Mouse (Mus musculus): ENCODE measurements around the gene Spi1. TPM values are rescaled to one million over a fixed set of nuclear protein-coding genes. Genes with fewer than 3 reads are reported as not detected.

The Spi1 gene
- total RNA-seq, 1 experiment, result 0.31 TPM

DNA sequence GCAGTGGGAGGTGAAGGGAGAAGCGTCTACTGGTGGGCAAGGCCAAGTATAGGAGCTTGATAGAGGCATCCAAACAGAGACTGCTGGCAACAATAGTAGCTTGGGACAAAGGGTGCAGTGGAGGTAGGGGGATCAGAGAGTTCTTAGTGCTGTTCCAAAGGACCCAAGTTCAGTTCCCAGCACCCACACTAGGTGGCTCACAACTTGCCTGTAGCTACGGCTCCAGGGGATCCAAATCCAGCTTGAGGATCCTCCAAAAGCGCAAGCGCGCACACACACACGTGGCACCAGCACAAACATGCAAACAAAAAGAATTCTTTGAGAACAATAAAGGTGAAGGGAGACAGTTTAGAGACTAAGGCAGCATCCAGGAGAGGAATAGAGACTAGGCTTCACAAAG lies 18.0 kb upstream of the Spi1 start:
- H3K4me3 ChIP-seq (ENCODE audit: insufficient read depth in 1 of 2, low read depth in 1 of 2, low read length in 2 of 2, poor library complexity in 1 of 2, severe bottlenecking in 1 of 2), result no peak overlapping the region
- DNase-seq (ENCODE audit: low read depth, low spot score), result no peak
- peaks cover 0 to 12% of the 10 kb centered on the region in 2 experiments; a peak in 3 of 4 replicates for H3K4me1 ChIP-seq (ENCODE audit: control insufficient read depth in 2 of 2, insufficient read depth in 2 of 2, low read length in 2 of 2, poor library complexity in 1 of 2)
- in situ Hi-C loops (cut with MboI; ENCODE audit: low sequenced_read_pairs in 2 of 2, unreplicated experiment in 2 of 2), result no loop called here
- peaks cover 21% of the 10 kb centered on the region for H3K36me3 ChIP-seq (ENCODE audit: control insufficient read depth, insufficient read depth, low read length, poor library complexity, severe bottlenecking)
- TF ChIP-seq ZC3H11A (IDR thresholded peaks at IDR 0.05; ENCODE audit: borderline replicate concordance, low read depth, low read length) (no peak), CHD2 (IDR thresholded peaks at IDR 0.05; ENCODE audit: low read depth, low read length) (no peak), MAFK (IDR thresholded peaks at IDR 0.05; ENCODE audit: insufficient read depth, low read depth, low read length) (no peak), ZNF384 (IDR thresholded peaks at IDR 0.05; ENCODE audit: low read depth, low read length) (no peak), HCFC1 (IDR thresholded peaks at IDR 0.05; ENCODE audit: borderline replicate concordance, insufficient read depth, low read length) (no peak)
- no peak overlapping the region for H3K27ac ChIP-seq (ENCODE audit: insufficient read depth, low read depth, low read length, poor library complexity, severe bottlenecking)
- no peak overlapping the region for H3K9ac ChIP-seq (ENCODE audit: insufficient read depth, low read depth, low read length, poor library complexity, severe bottlenecking)
- H3K9me3 ChIP-seq (ENCODE audit: control insufficient read depth, insufficient read depth, low read depth, low read length), result no peaks in the 10 kb centered on the region

DNA sequence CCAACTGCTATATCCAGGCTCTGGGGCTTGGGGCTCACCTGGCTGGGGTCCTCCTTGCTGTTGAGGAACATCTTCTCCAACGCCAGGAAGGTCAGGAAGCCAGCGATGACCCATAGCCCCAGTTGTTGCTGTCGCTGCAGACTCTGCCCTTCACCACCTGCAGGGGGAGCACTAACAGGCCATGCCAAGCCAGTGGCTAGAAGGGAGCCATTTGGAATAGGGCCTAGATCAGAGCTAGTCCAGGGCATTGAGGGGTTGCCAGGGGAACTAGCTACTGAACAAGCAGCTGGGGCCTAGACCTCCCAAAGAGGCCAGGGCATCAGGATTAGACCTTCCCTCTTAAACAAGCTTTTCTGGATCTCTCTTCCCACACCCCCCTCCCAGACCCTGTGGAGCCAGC lies 16.6 kb upstream of the Spi1 start:
- DNase-seq (ENCODE audit: low read depth, low spot score), result no peak
- Histone ChIP-seq H3K9me3 (ENCODE audit: control insufficient read depth, insufficient read depth, low read depth, low read length) (no peaks in the 10 kb centered on the region), H3K9ac (ENCODE audit: insufficient read depth, low read depth, low read length, poor library complexity, severe bottlenecking) (no peak overlapping the region), H3K36me3 (ENCODE audit: control insufficient read depth, insufficient read depth, low read length, poor library complexity, severe bottlenecking) (peaks cover 15% of the 10 kb centered on the region), H3K4me1 (ENCODE audit: control insufficient read depth in 2 of 2, insufficient read depth in 2 of 2, low read length in 2 of 2, poor library complexity in 1 of 2) (peaks cover 0 to 11% of the 10 kb centered on the region in 2 experiments; a peak in 3 of 4 replicates), H3K27ac (ENCODE audit: insufficient read depth, low read depth, low read length, poor library complexity, severe bottlenecking) (no peak overlapping the region), H3K4me3 (ENCODE audit: insufficient read depth in 1 of 2, low read depth in 1 of 2, low read length in 2 of 2, poor library complexity in 1 of 2, severe bottlenecking in 1 of 2) (no peak overlapping the region)
- in situ Hi-C loops (cut with MboI; ENCODE audit: low sequenced_read_pairs in 2 of 2, unreplicated experiment in 2 of 2), result no loop called here
- TF ChIP-seq ZNF384 (IDR thresholded peaks at IDR 0.05; ENCODE audit: low read depth, low read length) (no peak), MAFK (IDR thresholded peaks at IDR 0.05; ENCODE audit: insufficient read depth, low read depth, low read length) (no peak), CHD2 (IDR thresholded peaks at IDR 0.05; ENCODE audit: low read depth, low read length) (no peak), ZC3H11A (IDR thresholded peaks at IDR 0.05; ENCODE audit: borderline replicate concordance, low read depth, low read length) (no peak), HCFC1 (IDR thresholded peaks at IDR 0.05; ENCODE audit: borderline replicate concordance, insufficient read depth, low read length) (no peak)

DNA sequence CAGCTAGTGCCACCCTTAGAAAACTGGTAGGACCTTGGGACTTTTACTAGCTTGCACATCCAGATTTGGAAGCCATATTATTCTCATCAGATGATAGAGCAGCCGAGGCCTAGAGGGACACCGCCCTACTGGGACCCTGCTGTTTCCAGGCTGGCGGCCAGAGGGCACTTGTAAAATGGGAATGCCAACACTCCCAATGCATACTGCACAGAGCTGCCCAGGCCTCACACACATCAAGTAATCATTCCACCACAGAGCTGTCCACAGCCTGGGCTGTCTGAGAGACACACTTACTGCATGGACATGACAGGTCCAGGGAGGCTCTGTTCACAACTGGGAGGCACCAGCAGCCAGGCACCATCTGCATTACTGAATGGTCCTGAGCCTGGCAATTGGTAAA lies 15.7 kb upstream of the Spi1 start:
- peaks cover 0 to 9% of the 10 kb centered on the region in 2 experiments; a peak in 2 of 4 replicates for H3K4me1 ChIP-seq (ENCODE audit: control insufficient read depth in 2 of 2, insufficient read depth in 2 of 2, low read length in 2 of 2, poor library complexity in 1 of 2)
- TF ChIP-seq MAFK (IDR thresholded peaks at IDR 0.05; ENCODE audit: insufficient read depth, low read depth, low read length) (no peak), ZNF384 (IDR thresholded peaks at IDR 0.05; ENCODE audit: low read depth, low read length) (no peak), CHD2 (IDR thresholded peaks at IDR 0.05; ENCODE audit: low read depth, low read length) (no peak), ZC3H11A (IDR thresholded peaks at IDR 0.05; ENCODE audit: borderline replicate concordance, low read depth, low read length) (no peak), HCFC1 (IDR thresholded peaks at IDR 0.05; ENCODE audit: borderline replicate concordance, insufficient read depth, low read length) (no peak)
- H3K9me3 ChIP-seq (ENCODE audit: control insufficient read depth, insufficient read depth, low read depth, low read length), result no peaks in the 10 kb centered on the region
- no peak overlapping the region for H3K9ac ChIP-seq (ENCODE audit: insufficient read depth, low read depth, low read length, poor library complexity, severe bottlenecking)
- H3K36me3 ChIP-seq (ENCODE audit: control insufficient read depth, insufficient read depth, low read length, poor library complexity, severe bottlenecking), result peaks cover 14% of the 10 kb centered on the region
- in situ Hi-C loops (cut with MboI; ENCODE audit: low sequenced_read_pairs in 2 of 2, unreplicated experiment in 2 of 2), result no loop called here
- no peak for DNase-seq (ENCODE audit: low read depth, low spot score)
- no peak overlapping the region for H3K4me3 ChIP-seq (ENCODE audit: insufficient read depth in 1 of 2, low read depth in 1 of 2, low read length in 2 of 2, poor library complexity in 1 of 2, severe bottlenecking in 1 of 2)
- no peak overlapping the region for H3K27ac ChIP-seq (ENCODE audit: insufficient read depth, low read depth, low read length, poor library complexity, severe bottlenecking)

DNA sequence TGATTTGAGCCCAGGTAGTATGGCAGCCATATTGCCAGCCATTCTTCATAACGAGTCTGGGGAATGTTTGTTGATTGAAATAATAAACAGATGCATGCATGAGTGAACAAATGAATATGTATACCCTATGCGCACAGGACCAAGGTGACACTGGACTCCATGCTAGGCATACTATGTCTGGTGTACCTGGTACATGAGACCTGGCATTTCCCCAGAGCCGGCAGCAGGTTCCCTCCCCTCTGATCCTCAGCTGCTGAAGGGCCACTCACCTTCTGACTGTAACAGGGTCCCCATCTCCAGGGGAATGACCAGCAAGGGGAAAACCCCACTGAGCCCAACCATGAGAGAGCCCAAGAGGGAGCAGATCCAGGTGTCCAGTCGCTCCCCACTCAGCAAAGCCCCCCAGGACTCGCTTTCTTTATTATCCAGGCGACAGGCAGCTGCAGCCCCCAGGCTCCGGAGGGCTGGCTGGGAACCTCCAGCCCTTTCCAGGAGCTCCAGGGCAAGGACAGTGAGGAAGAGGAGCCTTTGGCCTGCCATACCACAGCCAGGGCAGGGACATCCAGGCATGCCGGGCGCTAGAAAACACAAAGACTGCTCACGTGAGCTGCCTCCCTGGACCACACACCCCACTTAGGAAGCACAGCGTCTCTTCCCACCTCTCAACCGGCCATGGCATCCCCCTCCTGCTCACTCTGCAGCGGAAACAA lies 13.9 kb upstream of the Spi1 start:
- Histone ChIP-seq H3K9me3 (ENCODE audit: control insufficient read depth, insufficient read depth, low read depth, low read length) (no peaks in the 10 kb centered on the region), H3K36me3 (ENCODE audit: control insufficient read depth, insufficient read depth, low read length, poor library complexity, severe bottlenecking) (peaks cover 2% of the 10 kb centered on the region), H3K9ac (ENCODE audit: insufficient read depth, low read depth, low read length, poor library complexity, severe bottlenecking) (no peak overlapping the region), H3K4me1 (ENCODE audit: control insufficient read depth in 2 of 2, insufficient read depth in 2 of 2, low read length in 2 of 2, poor library complexity in 1 of 2) (peaks cover 0 to 9% of the 10 kb centered on the region in 2 experiments; a peak in 2 of 4 replicates), H3K27ac (ENCODE audit: insufficient read depth, low read depth, low read length, poor library complexity, severe bottlenecking) (no peak overlapping the region), H3K4me3 (ENCODE audit: insufficient read depth in 1 of 2, low read depth in 1 of 2, low read length in 2 of 2, poor library complexity in 1 of 2, severe bottlenecking in 1 of 2) (no peak overlapping the region)
- in situ Hi-C loops (cut with MboI; ENCODE audit: low sequenced_read_pairs in 2 of 2, unreplicated experiment in 2 of 2), result no loop called here
- TF ChIP-seq ZNF384 (IDR thresholded peaks at IDR 0.05; ENCODE audit: low read depth, low read length), result no peak
- no peak for TF ChIP-seq MAFK (IDR thresholded peaks at IDR 0.05; ENCODE audit: insufficient read depth, low read depth, low read length)
- no peak for TF ChIP-seq HCFC1 (IDR thresholded peaks at IDR 0.05; ENCODE audit: borderline replicate concordance, insufficient read depth, low read length)
- TF ChIP-seq CHD2 (IDR thresholded peaks at IDR 0.05; ENCODE audit: low read depth, low read length), result no peak
- no peak for TF ChIP-seq ZC3H11A (IDR thresholded peaks at IDR 0.05; ENCODE audit: borderline replicate concordance, low read depth, low read length)
- no peak for DNase-seq (ENCODE audit: low read depth, low spot score)

All from ES-E14 (cell line).